Mouse (Mus musculus) left cerebral cortex, postnatal 14 days (tissue): ENCODE results near the gene Timm23. TPM values are rescaled to one million over a fixed set of nuclear protein-coding genes. Genes with fewer than 3 reads are reported as not detected.
"Not testable (repeated sequence)": the region's sequence is repeated elsewhere in the genome, so short reads cannot be mapped to it uniquely, and the experiment has no call there.

Source experiments
- DNase-seq, 2 experiments: peaks; one replicate each; pipeline ENCODE4 v3.0.0; 2021 to 2022; ENCODE audit warnings: low spot score in 2 of 2, mixed read lengths in 1 of 2
- intact Hi-C: fragments of 180-260 bp; cut with DNase I; formaldehyde crosslinking; loops from one replicate; pipeline ENCODE4 v1.15.1; 2025
- total RNA-seq, 2 experiments: library from RNA; stranded (reverse); gene quantifications; 2 replicates each; pipeline ENCODE4 v1.2.3; 2021

Gene Timm23
- total RNA-seq, 2 experiments from 2014 or later: 66.5 to 71.5 TPM

DNA sequence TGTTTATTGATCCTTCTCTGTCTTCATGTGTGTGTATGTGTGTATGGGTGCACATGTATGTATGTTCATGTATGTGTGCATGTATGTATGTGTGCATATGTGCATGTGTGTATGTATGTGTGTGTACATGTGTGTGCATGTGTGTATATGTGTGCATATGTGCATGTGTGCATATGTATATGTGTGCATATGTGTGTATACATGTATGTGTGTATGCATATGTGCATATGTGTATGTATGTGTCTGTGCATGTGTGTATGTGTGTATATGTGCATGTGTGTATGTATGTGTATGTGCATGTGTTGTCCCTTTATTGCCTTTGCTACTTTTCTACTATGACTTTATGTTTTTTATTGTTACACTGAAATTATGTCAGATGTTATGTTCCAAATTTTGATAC is 57.0 kb downstream of the Timm23 start:
- DNase-seq: no peak
- intact Hi-C loops: no loop called here

- DNase-seq: no peak
- intact Hi-C loops: no loop called here
These were observed 60.0 kb downstream of the Timm23 start, which contains the start of gene Msmb for GRCm38 (mm10) chr14:32141723-32142122. Gene Msmb, plus strand, starts transcription at chr14:32142023.

DNA sequence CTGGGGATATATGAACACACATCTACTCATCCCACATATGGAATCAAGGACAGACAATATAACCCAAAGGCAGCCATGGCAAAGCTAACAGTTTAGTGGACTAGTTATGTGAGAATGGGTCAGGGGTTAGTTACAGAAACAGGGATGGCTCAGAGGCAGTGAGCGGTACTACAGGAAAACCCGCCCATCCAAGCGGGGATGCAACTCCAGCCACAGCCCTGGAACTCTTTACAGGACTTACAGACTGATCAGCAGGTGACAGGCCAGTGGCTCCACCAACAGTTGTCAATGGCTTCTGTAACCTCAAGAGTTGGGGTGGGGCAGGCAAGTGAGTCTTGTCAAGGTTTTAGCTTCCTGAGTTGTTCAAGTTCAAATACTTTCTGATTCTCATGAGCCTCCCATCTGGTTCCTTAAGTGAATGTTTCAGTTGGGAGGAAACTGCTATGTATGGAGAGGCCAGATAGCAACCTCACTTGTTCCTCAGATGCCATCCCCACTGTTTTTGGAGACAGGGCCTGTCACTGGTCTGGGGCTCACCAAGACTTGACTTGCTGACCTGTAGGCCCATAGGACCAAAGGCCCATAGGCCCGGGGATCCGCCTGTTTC is 61.2 kb downstream of the Timm23 start:
- intact Hi-C loops: no loop called here
- no peak for DNase-seq

DNA sequence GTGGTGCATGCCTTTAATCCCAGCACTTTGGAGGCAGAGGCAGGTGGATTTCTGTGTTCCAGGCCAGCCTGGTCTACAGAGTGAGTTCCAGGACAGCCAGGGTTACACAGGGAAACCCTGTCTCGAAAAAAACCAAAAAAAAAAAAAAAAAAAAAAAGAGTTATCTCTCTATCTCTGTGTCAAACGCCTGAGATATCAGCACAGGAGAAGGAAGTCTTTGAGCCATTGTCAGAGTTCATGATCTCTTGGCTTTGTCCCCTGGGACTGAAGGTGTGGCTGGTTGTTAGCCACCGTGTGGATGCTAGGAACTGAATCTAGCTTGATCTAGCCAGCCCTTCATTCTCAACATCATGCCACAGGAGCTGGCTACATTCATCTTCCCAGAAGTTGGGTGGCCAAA is 65.2 kb downstream of the Timm23 start:
- intact Hi-C loops, DNase-seq: not testable (repeated sequence)

GRCm38 (mm10) chr14:32134293-32134692 is 67.4 kb downstream of the Timm23 start:
- intact Hi-C loops: no loop called here
- DNase-seq: no peak

GRCm38 (mm10) chr14:32131836-32132235 is 69.9 kb downstream of the Timm23 start:
- intact Hi-C loops: no loop called here
- DNase-seq: no peak

Other genes starting within 250 kb of the Timm23 start
- gene Galnt15, start 172.9 kb downstream of the Timm23 start, total RNA-seq: 1 to 10 TPM; 1.1 to 2.5 TPM
- 10 to 100 TPM; 12.2 to 18.5 TPM for gene Oxnad1, start 116.5 kb downstream of the Timm23 start, total RNA-seq
- 10 to 100 TPM; 36.4 to 37.7 TPM for gene Dph3, start 116.2 kb downstream of the Timm23 start, total RNA-seq
- gene Msmb, start 59.9 kb downstream of the Timm23 start, total RNA-seq: not detected
- 100 to 1,000 TPM; 123 to 136 TPM for gene Ncoa4, start 42.0 kb downstream of the Timm23 start, total RNA-seq
- 10 to 100 TPM; 35.7 to 44.0 TPM for gene Parg, start 51 bp upstream of the Timm23 start, total RNA-seq
- gene Ogdhl, start 120.1 kb upstream of the Timm23 start, total RNA-seq: 10 to 100 TPM; 75.7 to 77.6 TPM
- gene 1700024G13Rik, start 186.5 kb upstream of the Timm23 start, total RNA-seq: not detected